Mouse (Mus musculus): Measurements from ENCODE around the gene Prr5l.

Prr5l gene

DNA sequence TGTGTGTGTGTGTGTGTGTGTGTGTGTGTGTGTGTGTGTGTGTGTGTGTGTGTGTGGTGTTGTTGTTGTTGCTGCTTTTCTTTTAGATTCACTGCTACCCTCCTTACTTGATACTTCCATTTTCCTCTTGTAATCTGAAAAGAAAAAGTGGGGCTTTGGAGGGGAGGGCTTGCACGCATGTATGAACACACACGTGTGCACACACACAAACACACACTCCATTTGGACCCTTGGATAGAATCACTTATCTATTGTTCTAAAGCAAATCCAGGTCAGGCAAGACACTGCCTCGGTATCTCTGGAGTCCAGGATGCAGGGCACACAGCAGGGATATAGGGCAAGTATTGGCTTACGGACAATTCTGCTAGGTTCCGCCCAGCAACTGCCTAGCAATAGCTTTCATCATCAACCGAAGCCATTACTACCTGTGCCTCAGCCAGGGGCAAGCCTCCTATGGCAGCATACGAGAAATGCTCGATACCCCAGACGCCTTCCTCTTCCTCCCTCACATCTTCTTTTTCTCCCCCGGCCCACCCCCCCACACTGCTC is 159.4 kb downstream of the Prr5l start:
- no peak for DNase-seq (ENCODE audit: low read depth, low spot score)

DNA sequence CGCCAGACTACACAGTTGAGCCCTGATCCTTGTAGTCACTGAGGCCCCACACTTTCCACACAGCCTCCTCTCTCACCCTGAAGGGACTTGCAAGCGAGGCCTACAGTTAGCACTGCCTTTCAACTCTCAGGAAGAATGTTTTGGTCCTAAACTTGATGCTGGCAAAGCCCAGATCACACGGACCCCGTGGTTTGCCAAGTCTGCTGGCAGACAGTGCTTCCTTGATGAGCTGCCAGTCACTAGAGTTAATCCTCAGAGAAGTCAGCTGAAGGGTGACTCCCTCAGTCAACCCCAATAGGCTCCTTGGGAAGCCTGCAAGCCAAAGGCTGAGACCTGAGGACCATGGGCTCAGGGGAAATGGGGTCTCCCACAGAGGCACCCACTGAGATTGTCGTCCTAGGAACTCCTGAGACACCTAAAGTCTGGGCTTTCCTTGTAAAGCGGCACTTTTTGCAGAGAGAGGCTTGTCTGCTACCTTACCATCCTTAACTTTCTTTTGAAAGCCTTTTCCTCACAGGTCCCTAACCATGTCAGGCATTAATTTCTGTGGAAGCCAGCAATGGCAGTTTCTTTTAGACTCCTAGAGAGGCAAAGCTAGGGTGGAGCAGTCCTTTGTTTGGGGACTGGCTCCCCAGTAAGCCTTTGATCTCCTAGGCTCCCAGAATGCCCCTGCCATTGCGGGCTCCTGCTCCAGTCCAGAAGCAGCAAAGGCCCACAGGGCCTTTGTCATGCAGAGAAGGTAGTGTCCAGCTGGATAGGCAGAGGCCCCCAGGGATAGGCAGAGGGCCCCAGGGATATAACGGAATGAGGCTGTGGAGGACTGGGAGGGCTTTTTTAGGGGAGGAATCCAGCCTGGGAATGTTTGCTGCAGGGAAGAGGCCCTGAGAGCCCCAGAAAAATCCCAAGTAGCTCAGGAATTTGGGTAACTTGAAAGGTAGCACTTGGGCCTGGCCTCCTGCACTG is 160.2 kb downstream of the Prr5l start:
- no peak for DNase-seq (ENCODE audit: low read depth, low spot score)

DNA sequence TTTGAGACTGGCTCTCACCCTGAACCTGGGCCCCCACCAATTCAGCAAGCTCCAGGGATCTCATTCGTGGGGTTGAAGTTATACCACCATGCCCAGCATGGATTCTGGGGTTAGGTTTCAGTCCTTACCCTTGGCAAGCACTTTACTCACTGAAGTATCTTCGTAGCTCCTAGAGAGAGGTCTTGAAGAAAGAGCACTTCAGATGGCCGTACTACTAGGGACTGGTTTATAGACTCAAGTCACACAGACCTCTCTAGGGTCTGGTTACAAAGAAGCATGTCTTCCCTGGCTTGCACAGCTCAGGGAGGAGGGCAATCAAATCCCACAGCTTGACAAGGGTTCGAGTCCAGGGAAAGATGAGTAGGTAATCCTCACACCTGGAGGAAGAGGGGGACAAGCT is 161.0 kb downstream of the Prr5l start:
- DNase-seq (ENCODE audit: low read depth, low spot score), result no peak

- no peak for DNase-seq (ENCODE audit: low read depth, low spot score)
Measured at GRCm38 (mm10) chr2:101717162-101717561, 165.7 kb downstream of the Prr5l start.

GRCm38 (mm10) chr2:101715650-101716323 is 167.0 kb downstream of the Prr5l start:
- DNase-seq (ENCODE audit: low read depth, low spot score), result peak; percentile 47

DNA sequence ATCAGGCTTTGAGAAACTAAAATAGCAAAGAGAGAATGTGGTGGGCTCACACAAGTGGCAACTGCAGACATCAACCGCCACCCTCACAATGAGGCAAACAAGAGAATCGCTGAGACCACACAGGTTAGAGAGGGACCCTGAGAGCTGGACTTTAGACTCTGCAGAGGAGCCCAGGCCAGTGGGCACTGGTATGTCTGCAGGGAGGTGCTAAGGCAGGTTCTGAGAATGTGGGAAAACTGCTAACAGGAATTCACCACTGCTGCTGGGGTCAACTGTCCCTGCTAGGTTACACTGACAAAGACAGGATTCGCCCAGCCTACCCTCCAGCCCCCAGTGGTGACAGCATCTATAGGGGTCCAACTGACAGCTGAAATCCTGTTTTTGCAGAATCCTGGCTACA is 171.2 kb downstream of the Prr5l start:
- no peak for DNase-seq (ENCODE audit: low read depth, low spot score)

DNA sequence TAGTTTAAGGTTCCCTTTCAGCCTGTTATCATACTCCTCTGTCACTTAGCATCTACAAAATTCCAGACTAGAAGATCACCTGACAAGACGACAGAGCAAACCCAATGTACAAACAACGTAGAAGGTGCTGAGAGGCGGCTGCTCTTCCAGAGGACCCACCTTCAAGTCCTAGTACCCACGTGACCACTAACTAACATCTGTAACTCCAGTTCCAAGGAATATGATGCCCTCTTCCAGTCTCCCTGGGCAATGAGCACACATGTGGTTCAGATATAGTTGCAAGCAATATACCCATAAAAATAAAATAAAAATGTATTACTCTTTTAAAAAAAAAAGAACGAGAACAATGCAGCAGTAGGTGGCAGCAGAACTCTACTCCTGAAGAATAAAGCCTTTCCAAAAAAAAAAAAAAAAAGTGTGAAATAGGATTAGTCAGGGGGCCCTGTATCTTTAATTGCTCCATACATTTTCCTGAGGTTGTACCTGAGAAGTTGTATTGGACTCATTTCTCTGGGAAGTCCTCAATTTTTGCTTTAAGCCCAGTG is 176.8 kb downstream of the Prr5l start:
- no peak for DNase-seq (ENCODE audit: low read depth, low spot score)

DNA sequence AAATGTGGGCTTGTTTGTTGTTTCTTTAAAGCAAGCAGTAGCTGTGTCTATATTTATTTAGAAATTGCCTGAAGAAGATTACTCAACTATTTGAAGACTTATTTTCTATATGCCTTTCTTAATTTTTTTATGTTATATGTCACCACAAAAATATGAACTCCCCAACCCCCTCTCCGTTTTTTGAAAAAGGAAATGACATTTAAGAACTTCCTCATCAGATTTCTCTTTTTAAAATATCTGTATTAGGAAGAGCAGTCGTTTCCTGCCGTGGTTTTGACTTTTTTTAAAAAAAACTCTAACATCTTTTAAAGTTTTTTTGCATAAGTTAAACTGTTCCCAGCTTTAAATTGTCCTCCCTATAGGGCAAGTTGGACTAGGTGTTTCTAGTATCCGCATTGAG is 183.5 kb downstream of the Prr5l start:
- no peak for DNase-seq (ENCODE audit: low read depth, low spot score)

DNA sequence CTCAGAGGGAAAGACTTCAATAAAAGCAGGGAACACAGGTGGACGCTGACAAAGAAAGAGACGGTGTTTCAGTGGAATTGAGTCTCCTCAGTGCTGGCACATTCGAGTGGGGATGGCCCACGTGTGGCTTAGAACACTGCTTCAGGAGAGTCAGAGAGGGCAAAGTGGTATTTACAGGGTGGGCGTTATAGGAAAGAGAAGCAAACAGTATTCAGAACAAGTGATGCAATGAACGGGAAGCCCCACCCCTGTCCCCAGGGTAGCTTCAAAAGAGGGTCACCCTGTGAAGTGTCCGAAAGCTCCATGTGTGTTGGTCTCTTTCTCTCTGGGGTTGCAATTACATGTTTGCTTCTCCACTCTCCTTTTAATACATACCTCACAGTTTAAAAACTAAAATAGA is 187.2 kb downstream of the Prr5l start:
- no peak for DNase-seq (ENCODE audit: low read depth, low spot score)

GRCm38 (mm10) chr2:101693577-101694215 is 189.1 kb downstream of the Prr5l start:
- peak; percentile 29 for DNase-seq (ENCODE audit: low read depth, low spot score)

DNA sequence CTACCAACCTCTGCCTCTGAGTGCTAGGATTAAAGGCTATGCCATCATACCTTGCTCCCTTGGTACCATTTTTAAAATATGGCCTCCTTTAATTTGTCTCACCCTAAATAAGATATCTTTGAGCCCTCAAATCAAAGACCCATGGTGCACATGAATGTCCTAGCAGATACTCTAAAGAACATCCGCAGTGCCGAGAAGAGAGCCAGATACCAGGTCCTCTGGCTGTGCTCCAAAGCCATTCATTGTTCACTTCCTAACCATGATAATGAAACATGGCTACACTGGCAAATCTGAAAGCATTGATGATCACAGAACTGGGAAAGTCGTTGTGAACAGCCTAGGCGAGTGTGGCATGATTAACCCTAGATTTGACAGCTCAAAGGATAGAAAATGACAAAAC is 189.8 kb downstream of the Prr5l start:
- no peak for DNase-seq (ENCODE audit: low read depth, low spot score)

DNA sequence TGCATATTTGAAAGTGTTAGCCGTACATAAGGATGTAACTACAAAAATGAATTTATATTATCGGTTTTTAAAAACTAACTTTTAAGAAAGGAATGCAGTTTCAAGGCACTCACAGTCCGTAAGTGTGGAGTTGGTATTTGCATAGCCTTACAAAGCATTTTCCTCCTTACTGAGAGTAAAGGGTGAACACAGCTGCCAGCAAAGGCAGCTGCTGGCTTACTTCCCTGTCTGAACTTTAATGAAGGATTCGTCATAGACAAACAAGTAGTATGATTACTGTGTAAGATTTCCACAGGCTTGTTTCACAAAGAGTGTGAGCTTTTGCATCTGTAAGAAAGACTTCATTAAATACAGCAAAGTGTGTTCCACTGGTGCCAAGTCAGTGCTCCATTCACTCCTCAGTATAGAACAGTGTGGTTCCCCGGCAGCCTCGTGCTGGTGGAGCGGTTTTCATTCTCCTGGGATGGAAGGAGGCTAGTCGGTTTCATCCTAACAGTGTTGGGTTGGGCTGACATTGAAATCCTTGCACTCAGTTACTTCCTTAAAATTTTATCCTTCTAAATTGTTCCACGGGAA is 192.5 kb downstream of the Prr5l start:
- DNase-seq (ENCODE audit: low read depth, low spot score), result no peak

DNA sequence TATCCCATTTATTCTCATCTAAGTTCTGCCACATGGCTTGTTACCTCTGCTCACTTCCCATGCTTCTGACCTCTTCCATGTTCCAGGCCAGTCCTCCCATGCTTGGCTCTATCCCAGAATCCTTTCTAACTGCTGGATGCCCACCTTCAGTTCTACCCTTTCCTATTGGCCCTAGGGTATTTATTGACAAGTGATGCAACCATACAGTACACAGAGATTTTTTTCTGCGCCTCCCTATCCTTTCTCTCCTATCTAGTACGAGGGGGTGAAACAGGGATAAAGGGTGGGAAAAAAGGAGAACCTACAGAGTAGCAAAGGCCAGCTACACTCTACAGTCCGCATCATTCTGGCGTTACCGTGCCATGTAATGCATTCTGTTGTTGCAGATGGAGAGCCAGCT is 194.8 kb downstream of the Prr5l start:
- DNase-seq (ENCODE audit: low read depth, low spot score), result no peak

DNA sequence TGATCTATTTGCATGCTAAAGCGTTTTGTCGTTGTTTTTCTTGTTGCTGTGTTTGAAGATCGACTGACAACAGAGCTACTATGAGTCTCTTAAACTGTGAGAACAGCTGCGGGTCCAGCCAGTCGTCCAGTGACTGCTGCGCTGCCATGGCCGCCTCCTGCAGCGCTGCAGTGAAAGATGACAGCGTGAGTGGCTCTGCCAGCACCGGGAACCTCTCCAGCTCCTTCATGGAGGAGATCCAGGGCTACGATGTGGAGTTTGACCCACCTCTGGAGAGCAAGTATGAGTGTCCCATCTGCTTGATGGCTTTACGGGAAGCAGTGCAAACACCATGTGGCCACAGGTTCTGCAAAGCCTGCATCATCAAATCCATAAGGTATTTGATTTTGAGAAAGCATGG is 198.4 kb downstream of the Prr5l start:
- no peak for DNase-seq (ENCODE audit: low read depth, low spot score)

DNA sequence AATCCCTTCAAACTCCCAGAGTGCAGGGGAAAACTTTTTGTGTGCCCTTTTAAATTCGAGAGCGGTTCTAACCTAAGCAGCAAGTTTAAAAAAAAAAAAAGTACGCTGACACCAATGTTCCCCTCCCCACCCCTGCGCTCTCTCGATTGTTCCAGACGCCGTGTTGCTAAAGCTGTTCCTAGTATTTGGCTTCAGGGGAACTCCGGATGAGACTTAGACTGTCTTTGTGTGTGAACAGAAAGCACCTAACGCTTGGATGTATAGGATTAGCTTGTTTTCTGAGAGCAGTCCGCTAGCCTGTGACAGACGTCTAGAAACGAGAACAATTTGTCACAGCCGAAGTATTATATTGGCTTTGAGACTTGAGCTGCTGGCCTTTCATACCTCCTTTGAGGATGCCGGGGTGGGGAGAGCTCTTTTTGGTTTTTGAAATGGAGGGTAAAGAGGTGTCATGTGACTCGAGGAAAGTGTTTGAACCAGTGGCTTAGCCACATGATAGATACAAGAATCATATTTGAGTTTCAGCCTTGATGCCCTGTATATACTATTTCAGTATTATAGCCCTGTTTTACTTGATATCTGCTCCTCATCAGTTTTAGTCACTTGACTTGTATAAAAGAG is 203.6 kb downstream of the Prr5l start:
- peak; percentile 54 for DNase-seq (ENCODE audit: low read depth, low spot score)

GRCm38 (mm10) chr2:101678236-101679021 is 204.4 kb downstream of the Prr5l start, which contains the start of gene Traf6:
Gene Traf6, plus strand, starts transcription at chr2:101678429.
- DNase-seq (ENCODE audit: low read depth, low spot score), result peak; percentile 87

DNA sequence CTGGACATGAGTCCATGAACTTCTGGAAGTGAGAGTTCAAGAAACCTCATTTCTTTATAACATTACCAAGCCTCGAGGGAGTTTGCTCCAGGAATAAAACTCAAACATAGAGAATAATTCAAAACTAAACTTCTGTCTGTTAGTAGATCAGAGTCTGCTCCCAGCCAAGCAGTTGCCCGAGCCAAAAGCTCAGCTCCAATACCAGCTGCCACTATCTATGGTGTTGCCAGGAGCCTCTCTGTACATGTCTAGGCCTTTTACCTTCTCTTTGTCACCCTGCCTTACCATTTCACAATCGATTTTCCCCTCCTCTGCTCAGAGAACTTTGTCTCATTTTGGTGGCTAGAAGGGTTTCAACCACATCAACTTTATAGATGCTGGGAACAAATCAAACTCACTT is 209.3 kb downstream of the Prr5l start:
- DNase-seq (ENCODE audit: low read depth, low spot score), result no peak

GRCm38 (mm10) chr2:101668751-101669150 is 214.1 kb downstream of the Prr5l start:
- no peak for DNase-seq (ENCODE audit: low read depth, low spot score)

- no peak for DNase-seq (ENCODE audit: low read depth, low spot score)
Measured at GRCm38 (mm10) chr2:101665703-101666092, 217.1 kb downstream of the Prr5l start.

DNA sequence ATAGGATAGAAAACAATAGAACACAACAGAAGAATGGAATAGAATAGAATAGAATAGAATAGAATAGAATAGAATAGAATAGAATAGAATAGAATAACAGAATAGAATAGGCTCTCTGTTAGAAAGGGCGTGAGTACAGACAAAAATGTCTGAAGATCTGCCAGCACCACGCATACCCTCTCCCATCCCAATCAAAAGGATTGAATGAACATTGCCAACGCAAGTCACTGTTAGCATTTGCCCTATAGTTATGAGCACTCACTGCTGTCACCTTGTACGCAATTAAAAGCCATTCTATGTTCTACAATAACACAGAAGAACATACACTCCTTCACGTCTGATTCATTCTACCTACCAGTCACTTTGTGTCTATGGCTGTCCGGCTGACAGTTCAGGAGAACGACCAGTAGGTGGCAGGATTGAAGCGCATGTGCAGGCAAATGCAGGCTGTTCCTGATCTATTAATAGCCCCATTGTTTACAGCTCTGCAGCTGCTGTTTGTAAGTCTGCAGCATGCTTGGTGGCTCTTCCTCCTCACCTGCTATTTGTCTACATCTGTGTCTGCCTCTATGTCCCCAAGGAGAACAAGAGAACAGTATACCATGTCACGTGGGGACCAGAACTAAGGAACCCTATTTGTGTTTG is 217.6 kb downstream of the Prr5l start:
- DNase-seq (ENCODE audit: low read depth, low spot score), result peak; percentile 58
